Mouse (Mus musculus): Measurements from ENCODE around the gene Frmd4a. TPM values are rescaled to one million over a fixed set of nuclear protein-coding genes. Genes with fewer than 3 reads are reported as not detected.

Gene Frmd4a
- polyA plus RNA-seq, 1 experiment: 46.5 TPM

DNA sequence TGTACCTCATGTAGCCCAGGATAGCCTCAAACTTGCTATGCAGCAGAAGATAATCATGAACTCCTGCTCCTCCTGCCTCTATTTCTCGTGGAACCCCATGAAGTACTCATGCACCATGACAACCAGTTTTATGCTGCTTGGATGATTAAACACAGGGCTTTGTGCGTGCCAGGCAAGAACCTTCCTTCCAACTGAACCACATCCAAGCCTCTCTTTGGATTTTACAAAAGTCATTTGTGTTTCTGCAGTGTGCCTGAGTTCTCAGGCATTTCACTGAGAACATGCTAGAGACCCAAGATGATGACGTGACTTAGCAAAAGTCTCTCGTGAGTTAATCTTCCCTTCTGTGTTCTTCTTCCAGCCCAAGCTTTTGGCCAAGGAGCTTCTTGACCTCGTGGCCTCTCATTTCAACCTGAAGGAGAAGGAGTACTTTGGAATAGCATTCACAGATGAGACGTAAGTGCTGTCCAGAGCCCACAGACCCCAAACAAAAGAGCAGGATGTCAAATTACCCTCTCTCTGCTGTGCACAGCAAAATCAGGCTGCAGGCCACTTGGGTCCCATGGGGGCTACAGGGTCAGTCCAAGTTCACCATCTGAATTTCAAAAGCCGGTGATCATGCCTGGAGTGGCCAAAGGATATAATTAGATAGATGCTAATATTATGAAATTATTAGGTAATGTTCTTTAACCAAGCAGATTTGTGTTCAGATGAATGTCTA is 455.4 kb downstream of the Frmd4a start:
- Histone ChIP-seq H3K4me3 (replicated peaks; ENCODE audit: extremely low read depth, low read depth, low read length) (no peak overlapping the region), H3K4me1 (ENCODE audit: control insufficient read depth, insufficient read depth, low read length) (peaks cover 16% of the 10 kb centered on the region)
- no peak for DNase-seq
- 66% methylated on average over 7 of the region's 7 CpGs for WGBS
- TF ChIP-seq POLR2A (IDR thresholded peaks at IDR 0.05; ENCODE audit: borderline replicate concordance, extremely low read depth, low read depth, low read length) (no peak), CTCF (IDR thresholded peaks at IDR 0.05; ENCODE audit: insufficient read depth, low read length) (no peak)

GRCm38 (mm10) chr2:4473866-4474538 is 456.5 kb downstream of the Frmd4a start:
- Histone ChIP-seq H3K4me3 (replicated peaks; ENCODE audit: extremely low read depth, low read depth, low read length) (no peak overlapping the region), H3K4me1 (ENCODE audit: control insufficient read depth, insufficient read depth, low read length) (peaks cover 16% of the 10 kb centered on the region)
- TF ChIP-seq CTCF (IDR thresholded peaks at IDR 0.05; ENCODE audit: insufficient read depth, low read length) (no peak), POLR2A (IDR thresholded peaks at IDR 0.05; ENCODE audit: borderline replicate concordance, extremely low read depth, low read depth, low read length) (no peak)
- WGBS: 47% methylated on average over 8 of the region's 8 CpGs
- no peak for DNase-seq

DNA sequence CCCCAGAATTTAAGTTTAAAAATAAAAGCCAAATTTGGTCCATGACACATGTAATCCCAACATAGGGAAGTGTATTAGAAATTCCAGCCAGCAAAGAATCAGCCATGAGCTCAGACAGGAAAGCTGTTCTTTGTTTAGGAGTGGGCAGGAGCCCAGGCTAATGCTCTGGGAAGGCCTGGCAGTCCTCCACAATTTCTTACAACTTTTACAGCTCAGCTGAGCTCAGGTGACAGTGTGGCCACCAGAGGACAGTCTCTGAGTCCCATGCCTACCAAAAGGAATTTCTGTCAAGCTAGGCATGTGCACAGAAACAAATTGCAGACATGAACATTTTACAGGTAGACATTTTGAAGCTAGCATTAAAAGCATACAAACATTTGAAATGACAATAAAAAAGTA is 457.0 kb downstream of the Frmd4a start:
- Histone ChIP-seq H3K4me1 (ENCODE audit: control insufficient read depth, insufficient read depth, low read length) (peaks cover 16% of the 10 kb centered on the region), H3K4me3 (replicated peaks; ENCODE audit: extremely low read depth, low read depth, low read length) (no peak overlapping the region)
- no peak for DNase-seq
- TF ChIP-seq CTCF (IDR thresholded peaks at IDR 0.05; ENCODE audit: insufficient read depth, low read length): no peak
- TF ChIP-seq POLR2A (IDR thresholded peaks at IDR 0.05; ENCODE audit: borderline replicate concordance, extremely low read depth, low read depth, low read length): no peak

DNA sequence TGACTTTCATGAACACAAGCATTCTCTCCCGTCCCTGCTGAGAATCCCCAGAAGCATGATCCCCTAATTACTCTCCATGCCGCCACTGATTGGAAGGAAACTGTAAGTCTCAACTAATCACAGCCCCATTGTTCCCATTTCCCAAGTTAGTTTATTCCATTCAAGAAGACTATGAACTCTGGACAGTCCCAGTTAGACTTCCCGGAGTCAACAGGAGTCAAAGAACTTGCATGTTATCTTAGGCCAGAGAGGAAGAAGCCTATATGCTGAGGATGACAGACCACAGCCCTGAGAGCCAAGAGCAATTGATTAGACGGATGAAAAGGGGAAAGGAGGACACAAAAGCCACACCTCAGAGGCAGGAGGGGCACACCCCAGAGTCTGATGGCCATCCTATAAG is 458.5 kb downstream of the Frmd4a start:
- no peak for TF ChIP-seq CTCF (IDR thresholded peaks at IDR 0.05; ENCODE audit: insufficient read depth, low read length)
- TF ChIP-seq POLR2A (IDR thresholded peaks at IDR 0.05; ENCODE audit: borderline replicate concordance, extremely low read depth, low read depth, low read length): no peak
- peaks cover 16% of the 10 kb centered on the region for H3K4me1 ChIP-seq (ENCODE audit: control insufficient read depth, insufficient read depth, low read length)
- H3K4me3 ChIP-seq (replicated peaks; ENCODE audit: extremely low read depth, low read depth, low read length): no peak overlapping the region
- 55% methylated on average over 4 of the region's 4 CpGs for WGBS
- no peak for DNase-seq

- TF ChIP-seq POLR2A (IDR thresholded peaks at IDR 0.05; ENCODE audit: borderline replicate concordance, extremely low read depth, low read depth, low read length): no peak
- TF ChIP-seq CTCF (IDR thresholded peaks at IDR 0.05; ENCODE audit: insufficient read depth, low read length): no peak
- DNase-seq: no peak
- Histone ChIP-seq H3K4me1 (ENCODE audit: control insufficient read depth, insufficient read depth, low read length) (peaks cover 16% of the 10 kb centered on the region), H3K4me3 (replicated peaks; ENCODE audit: extremely low read depth, low read depth, low read length) (no peak overlapping the region)
- 74% methylated on average over 5 of the region's 5 CpGs for WGBS
These were observed 459.1 kb downstream of the Frmd4a start for GRCm38 (mm10) chr2:4476608-4477007.

DNA sequence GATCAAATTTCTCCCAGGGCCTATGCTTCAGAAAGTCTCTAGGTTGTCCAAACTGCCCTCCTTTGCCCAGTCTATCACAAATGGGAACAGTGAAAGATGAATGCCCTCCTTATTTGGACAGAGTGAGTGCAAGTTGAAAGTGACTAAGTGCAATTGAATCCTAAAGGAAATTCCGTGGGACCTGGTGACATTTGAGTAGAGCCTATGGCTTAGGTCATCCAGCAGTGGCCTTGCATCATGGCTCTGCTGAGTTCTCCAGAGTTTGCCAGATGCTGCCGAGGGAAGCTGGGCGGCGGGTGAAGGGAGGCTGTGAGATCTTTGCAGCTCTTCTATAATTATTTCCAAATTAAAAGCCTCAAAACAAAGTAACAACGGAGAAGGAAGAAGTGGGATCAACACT is 459.8 kb downstream of the Frmd4a start:
- DNase-seq: no peak
- H3K4me1 ChIP-seq (ENCODE audit: control insufficient read depth, insufficient read depth, low read length): peaks cover 16% of the 10 kb centered on the region
- no peak for TF ChIP-seq CTCF (IDR thresholded peaks at IDR 0.05; ENCODE audit: insufficient read depth, low read length)
- TF ChIP-seq POLR2A (IDR thresholded peaks at IDR 0.05; ENCODE audit: borderline replicate concordance, extremely low read depth, low read depth, low read length): no peak
- 73% methylated on average over 5 of the region's 5 CpGs for WGBS
- no peak overlapping the region for H3K4me3 ChIP-seq (replicated peaks; ENCODE audit: extremely low read depth, low read depth, low read length)

DNA sequence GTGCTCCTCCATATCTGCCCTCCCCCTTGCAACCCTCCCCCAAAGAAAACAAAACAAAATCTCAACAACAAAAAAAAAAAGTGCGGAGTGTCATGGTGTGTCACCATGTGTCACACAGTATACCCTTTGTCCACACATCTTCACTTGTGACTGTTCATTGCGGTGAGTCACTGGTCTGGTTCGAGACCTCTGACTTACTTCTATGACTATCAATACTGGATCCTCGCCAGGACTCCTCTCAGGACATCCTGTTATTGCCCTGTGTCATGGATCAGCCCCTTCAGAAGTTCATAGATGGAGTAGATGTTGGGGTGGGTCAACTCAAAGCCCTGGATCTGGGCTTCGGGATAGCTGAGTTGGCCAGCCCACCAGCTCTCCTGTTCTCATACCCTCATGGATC is 462.7 kb downstream of the Frmd4a start:
- DNase-seq: no peak
- Histone ChIP-seq H3K4me3 (replicated peaks; ENCODE audit: extremely low read depth, low read depth, low read length) (no peak overlapping the region), H3K4me1 (ENCODE audit: control insufficient read depth, insufficient read depth, low read length) (peaks cover 9% of the 10 kb centered on the region)
- TF ChIP-seq POLR2A (IDR thresholded peaks at IDR 0.05; ENCODE audit: borderline replicate concordance, extremely low read depth, low read depth, low read length): no peak
- TF ChIP-seq CTCF (IDR thresholded peaks at IDR 0.05; ENCODE audit: insufficient read depth, low read length): no peak
- 65% methylated on average over 5 of the region's 5 CpGs for WGBS

DNA sequence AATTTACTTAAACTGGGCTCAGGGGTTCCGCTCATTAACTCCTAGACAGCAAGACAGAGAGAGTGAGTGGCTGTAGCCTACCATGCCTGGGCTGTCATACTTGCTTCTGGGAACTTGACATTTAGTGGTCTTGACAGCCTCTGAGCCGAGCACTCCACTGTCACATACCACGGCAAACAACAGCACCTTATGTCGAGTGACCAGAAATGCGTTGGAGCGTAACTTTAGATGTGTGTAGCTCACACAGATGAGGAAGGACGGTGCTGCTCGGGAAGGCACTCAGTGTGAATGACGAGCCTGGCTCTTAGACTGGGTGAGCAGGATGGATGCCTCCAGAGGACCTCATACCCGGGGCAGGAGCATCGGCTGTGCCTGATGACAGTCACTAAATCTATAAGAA is 463.6 kb downstream of the Frmd4a start:
- no peak overlapping the region for H3K4me3 ChIP-seq (replicated peaks; ENCODE audit: extremely low read depth, low read depth, low read length)
- TF ChIP-seq POLR2A (IDR thresholded peaks at IDR 0.05; ENCODE audit: borderline replicate concordance, extremely low read depth, low read depth, low read length): no peak
- TF ChIP-seq CTCF (IDR thresholded peaks at IDR 0.05; ENCODE audit: insufficient read depth, low read length): no peak
- WGBS: 81% methylated on average over 11 of the region's 11 CpGs
- DNase-seq: no peak
- H3K4me1 ChIP-seq (ENCODE audit: control insufficient read depth, insufficient read depth, low read length): peaks cover 5% of the 10 kb centered on the region

- WGBS: 92% methylated on average over 5 of the region's 5 CpGs
- Histone ChIP-seq H3K4me1 (ENCODE audit: control insufficient read depth, insufficient read depth, low read length) (no peaks in the 10 kb centered on the region), H3K4me3 (replicated peaks; ENCODE audit: extremely low read depth, low read depth, low read length) (no peak overlapping the region)
- no peak for DNase-seq
- TF ChIP-seq POLR2A (IDR thresholded peaks at IDR 0.05; ENCODE audit: borderline replicate concordance, extremely low read depth, low read depth, low read length) (no peak), CTCF (IDR thresholded peaks at IDR 0.05; ENCODE audit: insufficient read depth, low read length) (no peak)
These were observed 468.7 kb downstream of the Frmd4a start for GRCm38 (mm10) chr2:4486185-4486584.

GRCm38 (mm10) chr2:4487280-4487679 is 469.8 kb downstream of the Frmd4a start:
- TF ChIP-seq CTCF (IDR thresholded peaks at IDR 0.05; ENCODE audit: insufficient read depth, low read length) (no peak), POLR2A (IDR thresholded peaks at IDR 0.05; ENCODE audit: borderline replicate concordance, extremely low read depth, low read depth, low read length) (no peak)
- Histone ChIP-seq H3K4me1 (ENCODE audit: control insufficient read depth, insufficient read depth, low read length) (no peaks in the 10 kb centered on the region), H3K4me3 (replicated peaks; ENCODE audit: extremely low read depth, low read depth, low read length) (no peak overlapping the region)
- DNase-seq: no peak
- WGBS: 82% methylated on average over 2 of the region's 2 CpGs
